Mouse (Mus musculus) urinary bladder, postnatal 25 days (tissue): ENCODE measurements around the gene Tuba8.

Experiments
- DNase-seq: peaks from one replicate; pipeline ENCODE4 v3.0.0; 2022; ENCODE audit warnings: low spot score

The Tuba8 gene

DNA sequence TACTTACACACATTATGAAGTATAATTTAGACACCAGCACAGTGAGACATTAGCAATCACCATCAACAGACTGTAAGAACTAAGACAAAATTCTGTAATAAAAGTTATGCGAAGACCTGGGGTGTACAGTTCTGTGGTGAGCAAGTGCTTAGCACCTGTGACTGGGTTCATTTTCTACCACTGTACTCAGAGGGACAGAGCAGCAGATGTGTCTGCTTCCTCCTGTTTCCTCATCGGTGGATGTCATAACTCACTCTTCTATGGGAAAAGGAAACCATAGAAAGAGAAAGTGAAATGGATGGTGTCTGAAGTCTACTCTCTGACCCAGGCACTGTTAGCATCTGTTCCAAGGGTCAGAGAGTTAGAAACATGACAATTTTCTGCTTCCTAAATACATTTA lies 16.2 kb downstream of the Tuba8 start:
- DNase-seq, result no peak

DNA sequence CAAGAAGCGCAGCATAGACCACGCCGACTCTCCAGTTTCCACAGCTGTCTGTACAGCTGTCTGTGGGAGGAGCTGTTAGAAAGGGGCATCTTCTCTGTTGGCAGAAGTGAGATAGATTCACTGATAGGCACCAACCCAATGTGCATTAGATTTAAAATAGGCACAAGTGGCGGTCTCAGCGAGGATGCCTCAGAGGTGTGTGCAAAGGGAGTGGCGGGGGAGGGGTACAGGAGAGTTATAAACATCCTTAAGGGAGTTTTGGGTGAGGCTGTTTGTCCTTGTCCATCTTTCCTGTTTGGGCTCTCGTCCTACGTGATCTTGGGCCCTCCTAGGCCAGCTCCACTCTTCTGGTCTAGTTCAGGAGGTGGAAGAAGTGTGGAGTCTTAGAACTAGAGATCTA lies 17.9 kb downstream of the Tuba8 start:
- DNase-seq, result no peak

DNA sequence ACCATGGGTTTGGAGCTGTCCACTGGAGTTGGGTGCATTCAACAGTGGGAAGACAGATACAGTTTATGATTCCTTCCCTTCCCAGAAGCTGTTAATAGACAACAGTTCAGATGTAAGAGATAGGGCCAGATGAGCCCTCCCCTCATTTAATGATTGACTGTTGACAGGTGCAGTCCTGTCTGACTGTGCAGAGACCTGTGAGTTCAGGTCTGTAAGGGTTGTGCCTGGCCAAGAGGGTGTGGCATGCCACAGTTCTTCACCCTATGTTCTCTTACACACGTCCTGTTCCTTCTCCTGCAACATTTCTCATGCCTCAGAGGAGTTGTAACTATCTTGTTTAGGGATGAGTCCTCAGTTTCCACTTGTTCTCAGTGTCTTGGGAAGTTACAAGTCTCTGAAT lies 22.2 kb downstream of the Tuba8 start:
- no peak for DNase-seq

DNA sequence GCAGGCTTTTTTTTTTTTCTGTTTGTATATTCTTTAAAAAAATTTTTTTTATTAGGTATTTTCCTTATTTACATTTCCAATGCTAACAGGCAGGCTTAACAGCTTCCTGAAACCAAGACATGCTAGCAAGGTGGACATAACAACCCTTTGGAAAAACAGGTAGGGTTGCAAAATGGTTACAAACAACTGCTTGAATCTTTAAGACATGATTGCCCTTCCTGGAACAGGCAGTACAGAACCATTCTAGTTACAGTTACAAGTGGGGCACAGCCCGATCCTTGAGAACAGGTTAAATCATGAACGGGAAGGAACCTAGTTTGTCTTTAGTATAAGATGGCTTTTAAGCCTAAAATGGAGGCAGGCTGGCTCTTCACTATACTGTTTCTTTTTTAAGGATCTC lies 25.9 kb downstream of the Tuba8 start:
- DNase-seq, result no peak

DNA sequence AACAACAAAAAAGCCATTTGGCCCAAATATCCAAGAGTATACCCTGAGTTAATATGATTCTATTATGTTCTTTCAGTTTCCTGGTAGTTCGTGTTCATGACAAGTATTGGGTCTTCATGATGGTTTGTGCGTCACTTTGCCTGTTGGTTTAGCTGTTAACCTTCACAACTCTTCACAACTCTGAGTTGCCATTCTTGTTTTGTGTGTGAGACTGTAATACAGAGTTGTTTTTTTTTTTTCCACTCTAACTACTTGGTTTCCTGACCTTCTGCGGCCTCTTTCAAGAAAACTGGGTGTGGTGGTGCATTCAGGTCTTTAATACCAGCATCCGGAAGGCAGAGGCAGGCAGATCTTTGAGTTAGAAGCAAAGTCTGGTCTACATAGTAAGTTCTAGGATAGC lies 27.7 kb downstream of the Tuba8 start:
- no peak for DNase-seq

DNA sequence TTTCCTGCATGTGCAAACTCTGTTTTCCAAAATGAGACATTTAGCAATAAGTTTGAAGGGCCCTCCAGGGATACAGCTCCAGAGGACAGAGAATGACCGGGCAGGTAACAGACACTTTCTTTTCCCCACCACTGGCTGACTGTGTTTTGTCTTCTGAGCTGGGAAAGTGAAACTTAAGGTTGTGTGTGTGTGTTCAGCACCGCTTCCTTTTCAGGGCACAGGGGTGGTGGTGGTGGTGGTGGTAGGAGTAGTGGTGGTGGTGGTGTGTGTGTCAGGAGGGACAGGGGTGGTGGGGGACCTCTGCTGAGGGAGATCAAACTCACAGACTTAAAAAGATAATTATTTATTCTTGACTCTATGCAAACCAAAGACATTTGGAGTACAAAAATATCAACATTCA lies 31.3 kb downstream of the Tuba8 start:
- no peak for DNase-seq

DNA sequence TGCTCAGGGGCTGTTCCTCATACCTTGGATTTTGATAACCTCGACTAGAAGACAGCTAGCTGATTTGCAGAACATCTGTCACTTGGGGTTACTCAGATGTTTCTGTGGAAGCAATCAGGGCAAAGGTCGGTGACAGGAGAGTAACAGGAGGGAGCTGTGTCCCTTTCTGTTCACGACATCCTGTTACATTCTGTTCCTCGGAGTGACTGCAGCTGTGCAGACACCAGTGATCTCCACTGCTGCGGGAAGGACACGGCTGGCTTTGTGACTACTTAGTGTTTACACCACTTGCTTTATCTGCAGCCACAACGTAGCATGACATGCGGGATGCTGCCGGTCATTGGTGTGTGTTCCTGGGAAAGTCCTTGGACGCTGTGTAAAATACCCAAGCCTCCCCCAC lies 32.7 kb downstream of the Tuba8 start:
- DNase-seq, result no peak

DNA sequence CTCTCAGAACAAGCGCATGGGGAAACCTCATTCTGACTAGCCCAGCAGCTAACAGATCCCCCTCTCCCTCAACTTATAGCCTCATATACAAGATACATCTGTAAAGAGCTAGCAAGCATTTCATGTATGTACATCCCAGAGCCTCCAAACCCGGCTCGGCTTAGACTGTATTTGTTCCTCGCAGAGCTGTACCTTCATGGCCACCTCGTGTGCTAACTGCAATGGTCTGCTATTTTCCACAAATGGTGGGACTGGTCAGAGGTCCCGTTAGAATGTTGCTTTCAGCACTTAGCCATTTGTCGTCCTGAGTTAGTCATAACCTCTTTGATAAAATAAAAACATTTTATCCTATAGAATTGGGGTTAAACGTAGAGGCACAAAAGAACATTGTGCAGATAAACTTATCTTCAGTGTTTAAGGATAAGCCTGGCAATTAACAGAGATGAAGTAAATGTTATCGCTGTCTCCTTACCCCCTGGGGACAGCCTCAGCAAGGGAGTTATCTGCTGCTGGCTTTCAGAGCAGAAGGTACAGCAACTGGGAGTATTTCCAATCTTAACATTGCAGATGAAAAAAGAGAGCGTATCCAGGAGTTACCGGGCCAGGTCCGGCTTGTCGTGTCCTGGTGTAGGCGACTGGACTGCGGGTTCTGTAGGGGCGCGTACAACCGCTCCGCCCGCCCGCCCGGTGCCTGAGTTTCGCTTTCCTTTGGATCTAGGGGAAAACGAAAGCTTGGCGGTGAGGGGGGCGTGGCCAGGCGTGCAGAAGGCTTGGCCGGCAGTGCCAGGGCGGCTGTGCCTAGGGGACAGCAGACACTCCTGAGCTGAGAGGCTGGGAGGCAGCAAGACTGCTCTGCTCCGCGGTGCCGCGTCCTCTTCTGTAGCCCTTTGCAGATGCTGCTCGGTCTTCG lies 34.9 kb downstream of the Tuba8 start, which contains the start of gene Usp18:
Gene Usp18 (plus strand): TSS at position 780 of the 910 bp plus-strand sequence.
- DNase-seq, result peak; percentile 88

DNA sequence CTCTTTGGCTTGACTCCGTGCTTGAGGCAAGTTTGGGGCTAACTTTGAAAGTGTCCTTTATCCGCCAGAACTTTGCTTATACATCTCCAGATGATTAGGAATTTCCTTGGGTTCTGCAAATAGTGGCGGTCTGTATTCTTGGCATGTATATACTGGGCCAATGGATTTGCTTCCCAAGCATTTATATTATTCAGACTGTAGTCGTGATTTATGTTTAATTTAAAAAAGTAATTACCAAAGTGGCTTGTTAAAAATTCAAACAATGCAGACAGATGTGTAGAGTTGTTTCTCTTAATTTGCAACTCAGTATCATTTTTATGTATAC lies 35.5 kb downstream of the Tuba8 start:
- DNase-seq, result no peak

DNA sequence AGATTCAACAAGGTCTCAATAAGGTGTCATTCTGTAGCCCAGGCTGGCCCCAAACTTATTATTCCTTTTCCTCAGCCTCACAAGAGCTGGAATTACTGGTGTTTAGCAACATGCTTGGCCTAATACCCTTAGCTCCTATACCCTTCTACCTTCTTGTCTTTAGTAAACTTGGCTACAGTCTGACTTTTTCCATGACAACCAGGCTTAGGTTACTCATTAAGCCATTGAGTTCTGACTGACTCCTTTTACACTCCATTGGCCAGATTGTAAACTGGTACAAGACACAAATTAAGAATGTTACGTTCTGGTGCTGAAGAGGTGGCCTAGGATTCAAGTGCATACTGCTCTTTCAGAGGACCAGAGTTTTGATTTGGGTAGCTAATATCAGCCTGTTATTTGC lies 39.9 kb downstream of the Tuba8 start:
- no peak for DNase-seq

DNA sequence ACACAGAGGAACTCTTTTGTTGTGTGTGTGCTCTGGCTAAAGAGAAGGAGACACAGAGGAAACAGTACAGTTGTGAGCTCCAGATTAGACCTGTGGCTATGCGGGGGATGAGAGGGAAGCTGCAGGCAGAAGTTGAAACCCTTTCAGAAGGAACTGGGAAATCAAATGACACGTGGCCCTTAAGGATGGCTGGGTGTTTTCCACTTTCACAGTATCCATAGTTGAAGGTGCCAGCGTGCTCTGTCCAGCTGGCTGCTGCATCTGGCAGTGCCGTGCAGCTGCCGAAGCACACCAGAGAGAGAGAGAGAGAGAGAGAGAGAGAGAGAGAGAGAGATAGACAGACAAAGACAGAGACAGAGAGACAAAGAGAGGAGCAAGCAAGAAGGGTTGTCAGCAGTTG lies 40.8 kb downstream of the Tuba8 start:
- DNase-seq, result no peak

DNA sequence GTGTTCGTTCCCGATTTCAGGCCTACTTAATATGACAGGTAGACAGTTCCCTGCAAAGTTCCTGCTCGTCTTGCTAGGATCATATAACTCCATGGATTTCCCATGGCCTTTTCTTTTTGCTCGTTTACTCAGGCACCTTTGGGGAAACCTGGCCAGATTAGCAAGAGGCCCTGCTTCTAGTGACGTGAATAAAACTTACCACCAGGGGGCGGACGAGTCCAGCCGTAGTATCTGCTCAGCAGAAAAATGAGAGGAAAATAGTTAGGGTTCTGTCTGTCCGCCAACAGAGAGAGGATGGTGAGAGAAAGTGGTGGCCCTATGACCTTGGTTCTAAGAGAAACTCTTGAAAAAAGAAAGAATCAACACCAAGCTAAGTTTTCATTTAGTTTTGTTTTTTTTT lies 50.1 kb downstream of the Tuba8 start:
- peak; percentile 74 for DNase-seq

DNA sequence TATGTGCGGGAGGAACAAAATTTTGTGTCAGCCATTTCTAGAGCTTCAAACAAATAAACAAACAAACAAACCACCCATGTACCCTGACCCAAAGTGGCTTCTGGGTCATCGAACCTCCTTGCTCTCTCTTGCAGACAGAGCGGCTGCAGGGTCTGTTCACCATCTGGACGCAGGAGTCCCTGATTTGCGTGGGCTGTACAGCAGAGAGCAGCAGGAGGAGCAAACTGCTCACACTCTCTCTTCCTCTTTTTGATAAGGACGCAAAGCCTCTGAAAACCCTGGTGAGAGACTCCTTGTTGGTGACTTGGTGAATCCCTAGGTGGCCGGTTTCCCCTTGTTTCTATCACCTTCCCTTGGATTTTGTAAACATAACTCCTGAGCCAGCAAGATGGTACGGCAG lies 50.7 kb downstream of the Tuba8 start:
- DNase-seq, result no peak

DNA sequence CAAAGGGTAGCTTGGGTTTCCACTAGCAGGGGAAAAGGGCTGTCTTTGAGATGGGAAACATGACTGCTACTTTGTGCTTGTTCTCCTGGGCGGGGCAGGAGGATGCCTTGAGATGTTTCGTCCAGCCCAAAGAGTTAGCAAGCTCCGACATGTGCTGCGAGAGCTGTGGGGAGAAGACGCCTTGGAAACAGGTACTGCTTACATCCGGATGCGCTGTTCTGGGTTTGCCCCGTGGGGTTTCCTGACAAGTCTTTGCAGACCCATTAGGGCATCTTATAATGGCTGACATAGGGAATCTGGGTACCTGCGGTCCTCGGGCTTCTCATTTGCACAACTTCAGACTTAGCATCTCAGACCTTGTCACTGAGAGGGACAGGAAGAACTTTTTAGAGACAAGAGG lies 51.5 kb downstream of the Tuba8 start:
- DNase-seq, result no peak

DNA sequence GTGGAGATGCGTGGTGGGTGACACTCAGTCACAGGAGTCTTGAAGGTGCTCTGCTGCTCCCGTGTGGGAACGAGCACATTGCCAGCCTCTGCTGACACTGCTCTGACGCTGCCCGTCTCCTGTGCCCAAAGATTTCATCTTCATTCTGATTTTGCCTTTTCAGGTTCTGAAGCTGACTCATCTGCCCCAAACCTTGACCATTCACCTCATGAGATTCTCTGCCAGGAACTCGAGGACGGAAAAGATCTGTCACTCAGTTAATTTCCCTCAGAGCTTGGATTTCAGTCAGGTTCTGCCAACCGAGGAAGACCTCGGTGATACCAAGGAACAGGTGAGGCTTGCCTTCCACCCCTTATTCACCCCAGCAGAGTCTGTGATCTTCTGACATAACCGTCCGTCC lies 52.0 kb downstream of the Tuba8 start:
- no peak for DNase-seq

DNA sequence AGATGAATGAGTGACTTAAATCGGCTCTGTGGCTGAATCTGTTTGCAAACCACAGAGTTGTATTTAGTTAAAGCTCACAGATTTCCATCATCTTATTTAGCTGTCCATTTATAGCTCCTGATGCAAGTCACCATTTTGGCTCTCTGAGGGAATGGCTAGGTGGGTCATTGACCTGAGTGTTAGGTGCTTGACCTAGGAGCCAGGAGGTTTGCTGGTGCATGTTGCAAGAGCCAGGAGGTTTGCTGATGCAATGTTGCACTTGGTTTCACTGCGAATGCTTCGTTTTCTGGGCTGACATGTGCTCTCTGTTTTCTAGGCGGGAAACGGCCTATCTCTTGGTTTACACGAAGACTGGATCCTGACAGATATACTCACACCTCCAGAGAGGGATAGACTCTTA lies 59.7 kb downstream of the Tuba8 start:
- DNase-seq, result no peak

DNA sequence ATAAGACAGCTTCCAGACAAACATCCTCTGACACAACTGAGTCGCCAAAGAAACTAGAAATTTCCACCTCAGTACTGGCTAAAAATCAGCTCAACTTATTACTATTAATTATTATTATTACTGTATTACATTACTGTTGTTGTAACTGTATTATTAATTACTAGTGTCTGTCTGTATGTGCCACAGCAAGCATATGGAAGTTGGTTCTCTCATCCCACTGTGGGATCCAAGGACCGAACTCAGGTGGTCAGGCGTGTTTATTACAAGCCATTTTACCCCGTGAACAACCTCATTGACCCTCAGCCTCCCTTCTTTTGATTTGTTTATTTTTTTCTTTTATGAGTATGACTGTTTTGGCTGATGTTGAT lies 61.2 kb downstream of the Tuba8 start:
- DNase-seq, result no peak

DNA sequence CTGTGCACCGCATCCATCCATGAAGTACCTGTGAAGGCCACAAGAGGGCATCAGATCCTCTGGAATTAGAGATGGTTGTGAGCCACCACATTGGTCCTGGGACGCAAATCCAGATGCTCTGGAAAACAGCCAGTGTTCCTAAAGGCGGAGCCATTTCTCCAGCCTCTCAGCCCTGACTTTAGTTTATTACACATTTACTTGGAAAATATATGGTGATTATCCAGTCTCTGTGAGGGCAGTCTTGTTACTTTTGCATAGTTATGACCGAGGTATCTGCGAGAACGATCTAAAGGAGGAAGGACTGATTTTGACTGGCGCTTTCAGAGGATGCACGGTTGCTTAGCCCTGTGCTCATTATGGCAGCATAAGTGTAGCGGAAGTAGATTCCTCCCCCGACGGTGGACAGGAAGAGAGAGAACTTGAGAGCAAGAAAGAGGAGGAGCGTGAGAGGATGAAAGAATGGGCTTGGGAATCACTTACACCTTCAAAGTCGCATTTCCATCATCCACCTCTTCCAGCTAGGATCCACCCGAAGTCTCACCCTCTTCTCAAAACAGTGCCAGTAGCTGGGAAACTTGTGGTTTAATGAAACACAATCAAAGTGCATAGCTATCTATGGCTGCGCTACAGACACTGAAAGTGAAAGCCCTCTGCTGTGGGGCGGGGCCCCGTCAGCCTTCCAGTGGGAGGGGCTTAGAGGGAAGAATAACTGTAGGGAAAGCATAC lies 61.7 kb downstream of the Tuba8 start:
- DNase-seq, result peak; percentile 64

DNA sequence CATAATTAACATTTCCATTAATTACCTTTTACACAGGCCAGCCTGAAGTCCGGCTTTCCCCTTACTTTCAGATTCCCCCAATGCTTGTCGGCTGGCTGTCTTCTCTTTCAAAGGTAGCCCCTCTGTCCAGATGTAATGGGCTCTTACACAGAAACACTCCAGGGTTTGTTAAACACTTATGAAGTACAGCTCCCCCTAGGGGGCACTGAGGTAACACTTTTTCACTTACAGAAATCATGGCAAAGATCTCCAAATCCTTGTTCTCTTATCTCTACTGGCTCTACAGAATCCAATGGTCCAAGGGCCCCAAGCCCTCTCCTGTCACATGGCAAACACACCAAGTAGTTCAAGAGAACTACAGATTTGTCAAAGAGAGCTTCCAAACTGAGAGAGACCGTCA lies 63.9 kb downstream of the Tuba8 start:
- no peak for DNase-seq
